Mouse (Mus musculus) hindbrain, postnatal 0 days (tissue): ENCODE data around the gene Slco1c1. TPM values are rescaled to one million over a fixed set of nuclear protein-coding genes. Genes with fewer than 3 reads are reported as not detected.
A peak's percentile ranks its signal among the peaks of the same experiment; 100 is the strongest.

Experiments
- ATAC-seq: fragments of 200-750 bp; cut with Nextera tagmentation; 2 replicates; pipeline ENCODE4 v1.8.0; 2017; ENCODE audit warnings: mild to moderate bottlenecking, moderate TSS enrichment, moderate library complexity
- DNase-seq: peaks from one replicate; pipeline ENCODE4 v3.0.0-alpha.2; 2015; ENCODE audit warnings: low spot score
- H3K27ac ChIP-seq: fragments of 300-500 bp; sonication (generic); 2 replicates; pipeline ENCODE4 v1.5.1; 2014; ENCODE audit warnings: mild to moderate bottlenecking
- H3K27me3 ChIP-seq: fragments of 300-500 bp; sonication (generic); 2 replicates; pipeline ENCODE4 v1.6.1; 2014; ENCODE audit warnings: low read length, mixed read lengths; ENCODE audit not compliant: insufficient read depth
- H3K36me3 ChIP-seq: fragments of 300-500 bp; sonication (generic); 2 replicates; pipeline ENCODE4 v1.6.1; 2014; ENCODE audit warnings: low read length, mixed read lengths; ENCODE audit not compliant: insufficient read depth
- H3K4me1 ChIP-seq: fragments of 300-500 bp; sonication (generic); 2 replicates; pipeline ENCODE4 v1.6.1; 2014; ENCODE audit warnings: antibody characterized with exemption, low read length, mixed read lengths; ENCODE audit not compliant: insufficient read depth
- H3K4me2 ChIP-seq: fragments of 300-500 bp; sonication (generic); 2 replicates; pipeline ENCODE4 v1.6.1; 2014; ENCODE audit warnings: low read depth, mild to moderate bottlenecking, low read length, moderate library complexity, mixed read lengths
- H3K4me3 ChIP-seq: fragments of 300-500 bp; sonication (generic); 2 replicates; pipeline ENCODE4 v1.5.1; 2014; ENCODE audit warnings: low read length
- H3K9ac ChIP-seq: fragments of 300-500 bp; sonication (generic); replicated peaks from 2 replicates; pipeline ENCODE4 v1.6.1; 2014; ENCODE audit warnings: mild to moderate bottlenecking, low read length, moderate library complexity, mixed read lengths
- H3K9me3 ChIP-seq: fragments of 300-500 bp; sonication (generic); 2 replicates; pipeline ENCODE4 v1.6.1; 2016; ENCODE audit warnings: low read length, mixed read lengths
- CTCF ChIP-seq: IDR thresholded peaks from 2 replicates; pipeline ENCODE4 v1.5.1; 2016; ENCODE audit warnings: antibody characterized with exemption, control low read depth, low read depth
- WGBS: fragments of 180-500 bp; shearing (Covaris S2); extraction: QIAGEN DNeasy Blood & Tissue Kit; methylation state at CpG from one replicate; pipeline ENCODE4 v1.1.7; 2014; 5-methylcytosine and 5-hydroxymethylcytosine counted together
- polyA plus RNA-seq: library from polyadenylated mRNA; unstranded; fragments of >200 nt; fragmentation: Nextera tagmentation; extraction: Ambion mirVana; gene quantifications from 2 replicates; pipeline ENCODE4 v1.2.1, GENCODE M21; 2015
- total RNA-seq: library from RNA; depleted of rRNA; stranded (reverse); fragments of >200 nt; gene quantifications from 2 replicates; pipeline ENCODE4 v1.2.3, GENCODE M21; 2014

Slco1c1 gene
- total and polyA plus RNA-seq, 2 experiments from 2014 or later, result 27.7 TPM

- Histone ChIP-seq H3K4me1 (no peaks in the 10 kb centered on the region), H3K36me3 (no peaks in the 10 kb centered on the region), H3K27me3 (no peaks in the 10 kb centered on the region), H3K9me3 (no peaks in the 10 kb centered on the region), H3K27ac (no peak overlapping the region), H3K9ac (no peak overlapping the region), H3K4me3 (no peak overlapping the region), H3K4me2 (no peak overlapping the region)
- 69% methylated on average over 1 of the region's 1 CpGs for WGBS
- TF ChIP-seq CTCF, result no peak
- ATAC-seq (no peak), DNase-seq (peak; percentile 1)
These were observed 17.0 kb downstream of the Slco1c1 start for GRCm38 (mm10) chr6:141541136-141541535.

GRCm38 (mm10) chr6:141543344-141543743, 19.2 kb downstream of the Slco1c1 start:
- H3K9ac ChIP-seq, result no peak overlapping the region
- no peaks in the 10 kb centered on the region for H3K9me3 ChIP-seq
- H3K4me1 ChIP-seq, result no peaks in the 10 kb centered on the region
- no peak overlapping the region for H3K4me2 ChIP-seq
- DNase-seq, result no peak
- TF ChIP-seq CTCF, result no peak
- H3K4me3 ChIP-seq, result no peak overlapping the region
- WGBS, result 83% methylated on average over 7 of the region's 7 CpGs
- H3K27ac ChIP-seq, result no peak overlapping the region
- H3K36me3 ChIP-seq, result no peaks in the 10 kb centered on the region
- no peak for ATAC-seq
- H3K27me3 ChIP-seq, result no peaks in the 10 kb centered on the region

- no peak overlapping the region for H3K4me3 ChIP-seq
- ATAC-seq (no peak), DNase-seq (no peak)
- WGBS, result 90% methylated on average over 1 of the region's 1 CpGs
- no peak for TF ChIP-seq CTCF
- no peaks in the 10 kb centered on the region for H3K36me3 ChIP-seq
- no peak overlapping the region for H3K9ac ChIP-seq
- no peaks in the 10 kb centered on the region for H3K9me3 ChIP-seq
- H3K27ac ChIP-seq, result no peak overlapping the region
- H3K4me1 ChIP-seq, result no peaks in the 10 kb centered on the region
- H3K27me3 ChIP-seq, result no peaks in the 10 kb centered on the region
- H3K4me2 ChIP-seq, result no peak overlapping the region
These were observed 34.0 kb downstream of the Slco1c1 start for GRCm38 (mm10) chr6:141558118-141558517.

- TF ChIP-seq CTCF, result no peak
- no peak overlapping the region for H3K4me3 ChIP-seq
- H3K4me2 ChIP-seq, result no peak overlapping the region
- H3K27me3 ChIP-seq, result no peaks in the 10 kb centered on the region
- WGBS, result 75% methylated on average over 2 of the region's 2 CpGs
- DNase-seq (no peak), ATAC-seq (no peak)
- H3K4me1 ChIP-seq, result no peaks in the 10 kb centered on the region
- no peak overlapping the region for H3K27ac ChIP-seq
- H3K9me3 ChIP-seq, result no peaks in the 10 kb centered on the region
- H3K9ac ChIP-seq, result no peak overlapping the region
- H3K36me3 ChIP-seq, result no peaks in the 10 kb centered on the region
These were observed 43.2 kb downstream of the Slco1c1 start for GRCm38 (mm10) chr6:141567366-141567765.

GRCm38 (mm10) chr6:141567852-141568558, 43.8 kb downstream of the Slco1c1 start:
- H3K4me1 ChIP-seq, result no peaks in the 10 kb centered on the region
- no peaks in the 10 kb centered on the region for H3K27me3 ChIP-seq
- DNase-seq (peak; percentile 60), ATAC-seq (0 out of 2 replicates have a peak, but pooled peaks have one; percentile 27)
- no peaks in the 10 kb centered on the region for H3K36me3 ChIP-seq
- no peak overlapping the region for H3K4me2 ChIP-seq
- H3K9me3 ChIP-seq, result no peaks in the 10 kb centered on the region
- H3K27ac ChIP-seq, result no peak overlapping the region
- WGBS, result 32% methylated on average over 10 of the region's 10 CpGs
- H3K9ac ChIP-seq, result no peak overlapping the region
- TF ChIP-seq CTCF, result no peak
- H3K4me3 ChIP-seq, result no peak overlapping the region

GRCm38 (mm10) chr6:141568559-141568946, 44.4 kb downstream of the Slco1c1 start:
- H3K27ac ChIP-seq, result no peak overlapping the region
- no peak overlapping the region for H3K9ac ChIP-seq
- no peaks in the 10 kb centered on the region for H3K36me3 ChIP-seq
- DNase-seq (peak; percentile 7), ATAC-seq (0 out of 2 replicates have a peak, but pooled peaks have one; percentile 43)
- H3K4me2 ChIP-seq, result no peak overlapping the region
- no peaks in the 10 kb centered on the region for H3K9me3 ChIP-seq
- H3K4me1 ChIP-seq, result no peaks in the 10 kb centered on the region
- 24% methylated on average over 3 of the region's 3 CpGs for WGBS
- H3K4me3 ChIP-seq, result no peak overlapping the region
- no peak for TF ChIP-seq CTCF
- no peaks in the 10 kb centered on the region for H3K27me3 ChIP-seq

- WGBS, result 37% methylated on average over 3 of the region's 3 CpGs
- ATAC-seq (no peak), DNase-seq (peak; percentile 47)
- H3K27me3 ChIP-seq, result no peaks in the 10 kb centered on the region
- H3K4me1 ChIP-seq, result no peaks in the 10 kb centered on the region
- no peaks in the 10 kb centered on the region for H3K36me3 ChIP-seq
- peak; percentile 55 for TF ChIP-seq CTCF
- H3K27ac ChIP-seq, result no peak overlapping the region
- H3K9me3 ChIP-seq, result no peaks in the 10 kb centered on the region
- H3K4me2 ChIP-seq, result no peak overlapping the region
- H3K4me3 ChIP-seq, result no peak overlapping the region
- H3K9ac ChIP-seq, result no peak overlapping the region
These were observed 52.6 kb downstream of the Slco1c1 start for GRCm38 (mm10) chr6:141576646-141577200.
